Mouse (Mus musculus) liver, adult 2 months (tissue): ENCODE data around the gene Morc1. TPM values are rescaled to one million over a fixed set of nuclear protein-coding genes. Genes with fewer than 3 reads are reported as not detected.

ENCODE experiments used
- DNase-seq: peaks from one replicate; pipeline ENCODE4 v3.0.0-alpha.2; 2011; ENCODE audit warnings: low read depth, low spot score; ENCODE audit errors: extremely low read depth
- H3K27ac ChIP-seq: fragments of 200-500 bp; replicated peaks from 2 replicates; pipeline ENCODE4 v1.5.1; 2012; ENCODE audit warnings: low read depth, mild to moderate bottlenecking, control low read depth, inconsistent platforms, low read length; ENCODE audit not compliant: insufficient read depth
- H3K27me3 ChIP-seq: fragments of 200-500 bp; 2 replicates; pipeline ENCODE4 v1.6.1; 2012; ENCODE audit warnings: mild to moderate bottlenecking, moderate library complexity, low read length, inconsistent platforms; ENCODE audit not compliant: control insufficient read depth, insufficient read depth
- H3K36me3 ChIP-seq: fragments of 200-500 bp; 2 replicates; pipeline ENCODE4 v1.6.1; 2012; ENCODE audit warnings: low read length, inconsistent platforms; ENCODE audit not compliant: control insufficient read depth, insufficient read depth
- H3K4me1 ChIP-seq: fragments of 200-500 bp; 2 replicates; pipeline ENCODE4 v1.6.1; 2011; ENCODE audit warnings: low read length; ENCODE audit not compliant: control insufficient read depth, insufficient read depth
- H3K4me3 ChIP-seq: fragments of 200-500 bp; 2 replicates; pipeline ENCODE4 v1.5.1; 2011; ENCODE audit warnings: low read depth, mild to moderate bottlenecking, control low read depth, low read length, moderate library complexity; ENCODE audit not compliant: insufficient read depth
- H3K79me2 ChIP-seq: fragments of 200-500 bp; 2 replicates; pipeline ENCODE4 v1.6.1; 2012; ENCODE audit warnings: inconsistent platforms, mild to moderate bottlenecking, low read length, moderate library complexity; ENCODE audit not compliant: control insufficient read depth, insufficient read depth
- H3K9ac ChIP-seq: fragments of 200-500 bp; 2 replicates; pipeline ENCODE4 v1.6.1; 2012; ENCODE audit warnings: low read depth, mild to moderate bottlenecking, control low read depth, inconsistent platforms, low read length
- CTCF ChIP-seq: fragments of 200-500 bp; IDR thresholded peaks from 2 replicates; pipeline ENCODE4 v1.5.1; 2011; ENCODE audit warnings: low read depth, low read length, control low read depth
- POLR2A ChIP-seq: fragments of 200-500 bp; IDR thresholded peaks from 2 replicates; pipeline ENCODE4 v1.6.1; 2011; ENCODE audit warnings: low read length, control low read depth; ENCODE audit not compliant: insufficient read depth; ENCODE audit errors: extremely low read depth
- WGBS: fragments of 180-500 bp; shearing (Covaris S2); methylation state at CpG from one replicate; pipeline ENCODE4 v1.1.7; 2018; 5-methylcytosine and 5-hydroxymethylcytosine counted together
- polyA plus RNA-seq: library from polyadenylated mRNA; depleted of rRNA; stranded (reverse); fragments of >200 nt; gene quantifications from 2 replicates; pipeline ENCODE4 v1.2.3, GENCODE M21; 2012
- total RNA-seq: library from RNA; depleted of rRNA; stranded (reverse); fragments of >200 nt; gene quantifications from 2 replicates; pipeline ENCODE4 v1.2.3, GENCODE M21; 2014

Morc1 gene
- total and polyA plus RNA-seq, 2 experiments, result not detected

- no peak for TF ChIP-seq POLR2A
- no peak for TF ChIP-seq CTCF
These were observed 13.6 kb downstream of the Morc1 start for GRCm38 (mm10) chr16:48444589-48444988.

GRCm38 (mm10) chr16:48446161-48446925 is 15.3 kb downstream of the Morc1 start:
- H3K27ac ChIP-seq, result no peak overlapping the region
- WGBS, result 67% methylated on average over 8 of the region's 8 CpGs
- TF ChIP-seq POLR2A (no peak), CTCF (no peak)

More at GRCm38 (mm10) chr16:48444589-48444988, 13.6 kb downstream of the Morc1 start:
- Histone ChIP-seq H3K9ac (no peak overlapping the region), H3K4me3 (no peak overlapping the region), H3K4me1 (no peaks in the 10 kb centered on the region), H3K36me3 (no peaks in the 10 kb centered on the region), H3K27ac (no peak overlapping the region), H3K79me2 (no peaks in the 10 kb centered on the region), H3K27me3 (no peaks in the 10 kb centered on the region)
- DNase-seq, result no peak
- 87% methylated on average over 5 of the region's 5 CpGs for WGBS

GRCm38 (mm10) chr16:48453264-48453663 is 22.2 kb downstream of the Morc1 start:
- H3K27me3 ChIP-seq, result no peaks in the 10 kb centered on the region

More at GRCm38 (mm10) chr16:48446161-48446925, 15.3 kb downstream of the Morc1 start:
- no peaks in the 10 kb centered on the region for H3K27me3 ChIP-seq
- H3K9ac ChIP-seq, result no peak overlapping the region
- no peaks in the 10 kb centered on the region for H3K36me3 ChIP-seq
- no peaks in the 10 kb centered on the region for H3K4me1 ChIP-seq
- H3K79me2 ChIP-seq, result no peaks in the 10 kb centered on the region
- no peak overlapping the region for H3K4me3 ChIP-seq
- DNase-seq, result no peak

GRCm38 (mm10) chr16:48473396-48473795 is 42.4 kb downstream of the Morc1 start:
- H3K36me3 ChIP-seq, result no peaks in the 10 kb centered on the region

More at GRCm38 (mm10) chr16:48453264-48453663, 22.2 kb downstream of the Morc1 start:
- DNase-seq, result no peak
- 84% methylated on average over 3 of the region's 3 CpGs for WGBS
- no peaks in the 10 kb centered on the region for H3K4me1 ChIP-seq
- H3K4me3 ChIP-seq, result no peak overlapping the region
- no peak overlapping the region for H3K9ac ChIP-seq
- no peaks in the 10 kb centered on the region for H3K79me2 ChIP-seq
- no peak overlapping the region for H3K27ac ChIP-seq
- no peak for TF ChIP-seq POLR2A
- no peak for TF ChIP-seq CTCF
- no peaks in the 10 kb centered on the region for H3K36me3 ChIP-seq

GRCm38 (mm10) chr16:48474896-48475802 is 44.1 kb downstream of the Morc1 start:
- TF ChIP-seq CTCF (no peak), POLR2A (no peak)
- H3K27ac ChIP-seq, result no peak overlapping the region
- no peak for DNase-seq
- WGBS, result 17% methylated on average over 4 of the region's 4 CpGs
- H3K27me3 ChIP-seq, result no peaks in the 10 kb centered on the region
- 0 out of 2 replicates have a peak, but pooled peaks cover 2% of the 10 kb centered on the region for H3K4me1 ChIP-seq
- H3K79me2 ChIP-seq, result no peaks in the 10 kb centered on the region
- no peak overlapping the region for H3K9ac ChIP-seq
- no peak overlapping the region for H3K4me3 ChIP-seq
- H3K36me3 ChIP-seq, result no peaks in the 10 kb centered on the region

More at GRCm38 (mm10) chr16:48473396-48473795, 42.4 kb downstream of the Morc1 start:
- TF ChIP-seq CTCF, result no peak
- no peak for TF ChIP-seq POLR2A
- Histone ChIP-seq H3K4me1 (no peaks in the 10 kb centered on the region), H3K27ac (no peak overlapping the region), H3K27me3 (no peaks in the 10 kb centered on the region), H3K4me3 (no peak overlapping the region), H3K79me2 (no peaks in the 10 kb centered on the region), H3K9ac (no peak overlapping the region)
- no peak for DNase-seq
- 82% methylated on average over 10 of the region's 10 CpGs for WGBS
